Mouse (Mus musculus) ES-Bruce4 (cell line): ENCODE data around the gene Gabrr3. TPM values are rescaled to one million over a fixed set of nuclear protein-coding genes. Genes with fewer than 3 reads are reported as not detected.

Experiments used
- H3K27ac ChIP-seq: 2 replicates; pipeline ENCODE4 v1.5.1; 2012; ENCODE audit warnings: low read length, inconsistent platforms; ENCODE audit not compliant: insufficient read depth
- H3K27me3 ChIP-seq: 2 replicates; pipeline ENCODE4 v1.6.1; 2012; ENCODE audit warnings: mild to moderate bottlenecking, low read length, inconsistent platforms; ENCODE audit not compliant: control insufficient read depth, poor library complexity, insufficient read depth, severe bottlenecking
- H3K36me3 ChIP-seq: 2 replicates; pipeline ENCODE4 v1.6.1; 2012; ENCODE audit warnings: inconsistent platforms, mild to moderate bottlenecking, low read length, moderate library complexity; ENCODE audit not compliant: control insufficient read depth, poor library complexity, insufficient read depth, severe bottlenecking
- H3K4me1 ChIP-seq: one replicate; pipeline ENCODE4 v1.8.1; 2011; ENCODE audit warnings: low read length; ENCODE audit not compliant: control insufficient read depth, insufficient read depth
- H3K4me3 ChIP-seq: 2 replicates; pipeline ENCODE4 v1.5.1; 2011; ENCODE audit warnings: low read depth, mild to moderate bottlenecking, low read length
- H3K9ac ChIP-seq: 2 replicates; pipeline ENCODE4 v1.6.1; 2012; ENCODE audit warnings: low read depth, mild to moderate bottlenecking, inconsistent platforms; ENCODE audit not compliant: poor library complexity, severe bottlenecking
- H3K9me3 ChIP-seq: replicated peaks from 2 replicates; pipeline ENCODE4 v1.6.1; 2012; ENCODE audit warnings: mild to moderate bottlenecking, low read length, inconsistent platforms; ENCODE audit not compliant: control insufficient read depth, poor library complexity, insufficient read depth, severe bottlenecking
- CTCF ChIP-seq: IDR thresholded peaks from one replicate; pipeline ENCODE4 v1.8.1; 2011; ENCODE audit warnings: low read depth, low read length
- EP300 ChIP-seq: IDR thresholded peaks from 2 replicates; pipeline ENCODE4 v1.6.1; 2011; ENCODE audit warnings: low read depth, low read length; ENCODE audit not compliant: insufficient read depth
- POLR2A ChIP-seq: IDR thresholded peaks from one replicate; pipeline ENCODE4 v1.8.1; 2011; ENCODE audit warnings: low read length; ENCODE audit not compliant: insufficient read depth
- polyA plus RNA-seq: library from polyadenylated mRNA; stranded (reverse); fragments of >200 nt; gene quantifications from 2 replicates; pipeline ENCODE4 v1.2.4, GENCODE M21; 2011; ENCODE audit warnings: low read depth; ENCODE audit not compliant: missing spikeins, insufficient read depth, insufficient read length

Gene Gabrr3
- not detected in 2 replicates for polyA plus RNA-seq

DNA sequence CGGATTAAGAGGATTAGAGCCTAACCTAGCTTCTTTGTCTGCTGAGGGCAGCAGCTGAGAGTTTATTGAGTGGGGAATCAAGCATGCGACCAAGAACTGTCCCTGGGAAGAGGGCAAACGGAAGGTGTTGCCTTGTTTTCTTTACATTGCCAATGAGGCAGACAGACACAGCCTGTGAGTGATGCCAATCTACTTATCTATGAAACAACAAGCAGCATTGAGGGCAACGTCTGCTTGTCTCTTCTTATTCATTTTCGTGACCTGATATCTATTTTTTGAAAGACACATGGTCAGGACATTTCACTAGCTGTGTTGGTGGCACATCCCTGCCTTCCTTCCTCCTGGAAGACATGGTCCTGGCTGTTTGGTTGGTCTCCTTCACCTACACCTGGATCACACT is at the start of gene Gabrr3:
TSS of gene Gabrr3 (plus strand) at position 301 of the 400 bp plus-strand sequence.
- Histone ChIP-seq H3K4me3 (no peak within 1 kb of the TSS), H3K27me3 (no peaks in the 10 kb centered on the region), H3K36me3 (no peaks in the 10 kb centered on the region), H3K27ac (no peak within 1 kb of the TSS), H3K4me1 (no peaks in the 10 kb centered on the region), H3K9ac (no peak within 1 kb of the TSS), H3K9me3 (no peaks in the 10 kb centered on the region)
- TF ChIP-seq EP300 (no peak), POLR2A (no peak), CTCF (no peak)

DNA sequence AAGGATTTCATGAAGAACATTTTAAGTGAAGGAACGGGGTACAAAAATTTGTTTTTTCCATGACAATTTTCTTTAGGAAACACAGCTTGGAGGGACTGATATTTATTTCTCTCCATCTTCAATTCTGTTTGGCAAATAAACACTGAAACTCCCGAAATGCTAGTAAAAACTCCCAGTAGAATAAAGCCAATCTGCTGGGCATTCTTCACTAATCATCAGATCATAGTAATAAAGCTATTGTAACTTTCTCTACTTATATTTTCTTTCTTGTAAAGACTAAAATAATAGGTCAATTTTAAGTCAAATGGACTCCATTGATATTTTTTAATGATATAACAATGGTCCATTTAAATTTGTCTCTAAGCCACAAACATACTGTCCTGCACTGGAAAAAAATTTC is 43.2 kb upstream of the Gabrr3 start, which contains the start of gene Olfr209:
TSS of gene Olfr209 (minus strand) at position 101 of the 400 bp plus-strand sequence.
- Histone ChIP-seq H3K27me3 (no peaks in the 10 kb centered on the region), H3K9ac (no peak within 1 kb of the TSS), H3K27ac (no peak within 1 kb of the TSS), H3K4me1 (no peaks in the 10 kb centered on the region), H3K36me3 (no peaks in the 10 kb centered on the region), H3K4me3 (no peak within 1 kb of the TSS), H3K9me3 (no peaks in the 10 kb centered on the region)
- TF ChIP-seq POLR2A (no peak), CTCF (no peak), EP300 (no peak)

DNA sequence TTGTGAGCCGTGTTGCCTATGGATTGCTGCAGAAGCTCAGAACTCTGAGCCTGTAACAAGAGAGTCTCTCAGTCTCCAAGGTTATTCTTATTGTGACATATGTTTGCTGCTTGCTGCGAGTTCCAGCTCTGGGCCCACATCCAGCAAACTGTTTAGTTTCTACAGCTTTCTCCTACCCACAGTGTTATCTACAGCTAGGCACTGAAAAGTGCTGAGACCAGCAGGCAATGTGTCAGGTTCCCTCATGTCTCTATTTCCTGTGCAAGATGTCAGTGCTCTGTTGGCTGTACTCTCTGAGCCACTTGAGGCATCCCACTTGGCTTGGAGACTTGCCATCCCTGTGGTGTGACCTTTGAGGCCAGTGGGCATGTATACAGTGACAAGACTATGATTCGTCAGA is 13.8 kb upstream of the Gabrr3 start:
- Histone ChIP-seq H3K9me3 (no peaks in the 10 kb centered on the region), H3K36me3 (no peaks in the 10 kb centered on the region), H3K27me3 (no peaks in the 10 kb centered on the region), H3K27ac (no peak overlapping the region), H3K4me3 (no peak overlapping the region), H3K4me1 (no peaks in the 10 kb centered on the region), H3K9ac (no peak overlapping the region)
- TF ChIP-seq EP300 (no peak), CTCF (no peak), POLR2A (no peak)

DNA sequence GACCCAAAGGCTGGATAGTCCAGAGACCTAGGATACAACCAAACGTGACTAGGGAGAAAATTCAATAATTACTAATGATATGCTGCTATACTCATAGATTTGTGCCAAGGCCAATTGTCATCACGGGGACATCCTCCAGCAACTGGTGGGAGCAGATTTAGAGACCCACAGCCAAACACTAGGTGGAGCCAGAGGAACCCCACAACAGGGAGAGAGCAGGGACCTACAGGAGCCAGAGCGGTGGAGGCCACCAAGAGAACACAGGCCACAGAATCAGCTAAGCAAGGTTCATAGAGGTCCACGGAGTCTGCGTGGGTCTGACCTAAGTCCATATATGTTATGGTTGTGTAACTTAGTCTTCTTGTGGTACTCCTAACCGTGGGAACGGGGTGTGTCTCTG is 6.0 kb upstream of the Gabrr3 start:
- Histone ChIP-seq H3K36me3 (no peaks in the 10 kb centered on the region), H3K27me3 (no peaks in the 10 kb centered on the region), H3K9ac (no peak overlapping the region), H3K4me3 (no peak overlapping the region), H3K9me3 (no peaks in the 10 kb centered on the region), H3K4me1 (no peaks in the 10 kb centered on the region), H3K27ac (no peak overlapping the region)
- TF ChIP-seq POLR2A, result no peak
- TF ChIP-seq CTCF, result peak; percentile 45
- no peak for TF ChIP-seq EP300

DNA sequence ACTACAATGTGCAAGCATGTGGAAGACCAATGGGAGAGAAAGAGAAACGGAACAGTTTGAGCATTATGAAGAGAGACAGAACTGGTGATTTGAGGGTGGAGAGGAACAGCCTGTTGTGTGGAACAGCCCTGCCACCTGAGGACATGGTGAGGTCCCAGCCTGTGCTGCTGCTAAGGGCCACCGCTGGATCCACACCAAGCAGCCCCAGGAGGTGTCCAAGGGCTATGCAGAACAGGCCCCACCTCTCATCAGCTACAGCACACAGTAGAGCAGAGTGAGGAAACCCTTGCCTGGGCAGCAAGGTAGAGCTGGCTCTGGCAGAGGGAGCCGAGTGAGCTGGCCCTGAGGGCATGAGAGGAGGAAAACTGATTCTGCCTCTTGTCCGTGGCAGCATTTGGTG is 5.1 kb upstream of the Gabrr3 start:
- TF ChIP-seq CTCF (no peak), POLR2A (no peak), EP300 (no peak)
- Histone ChIP-seq H3K4me3 (no peak overlapping the region), H3K9me3 (no peaks in the 10 kb centered on the region), H3K27me3 (no peaks in the 10 kb centered on the region), H3K36me3 (no peaks in the 10 kb centered on the region), H3K27ac (no peak overlapping the region), H3K9ac (no peak overlapping the region), H3K4me1 (no peaks in the 10 kb centered on the region)

DNA sequence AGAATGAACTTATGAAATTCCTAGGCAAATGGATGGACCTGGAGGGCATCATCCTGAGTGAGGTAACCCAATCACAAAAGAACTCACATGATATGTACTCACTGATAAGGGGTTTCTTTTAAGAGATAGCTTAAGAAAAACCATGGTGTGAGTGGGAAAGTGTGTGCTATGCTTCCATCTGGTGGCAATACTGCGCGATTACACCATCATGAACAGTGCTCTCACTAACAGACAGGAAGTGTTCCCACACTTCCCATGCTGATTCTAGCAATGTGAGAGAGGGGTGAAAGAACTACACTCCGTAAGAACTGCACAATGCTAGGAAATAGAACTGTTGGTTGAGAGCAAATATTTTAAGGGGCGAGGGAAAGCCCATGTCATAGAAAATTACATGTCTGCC is 3.4 kb upstream of the Gabrr3 start:
- no peak overlapping the region for H3K4me3 ChIP-seq
- no peak overlapping the region for H3K27ac ChIP-seq
- no peaks in the 10 kb centered on the region for H3K27me3 ChIP-seq
- no peak overlapping the region for H3K9ac ChIP-seq
- TF ChIP-seq EP300, result no peak
- TF ChIP-seq CTCF, result no peak
- TF ChIP-seq POLR2A, result no peak
- no peaks in the 10 kb centered on the region for H3K36me3 ChIP-seq
- H3K4me1 ChIP-seq, result no peaks in the 10 kb centered on the region
- H3K9me3 ChIP-seq, result no peaks in the 10 kb centered on the region
